9 mouse cellular contexts compared by ENCODE assay signal in genomic region chr7:30359276-30359865, GRCm38 (mm10). TPM values are rescaled to one million over a fixed set of nuclear protein-coding genes. Genes with fewer than 3 reads are reported as not detected.
DNase-seq lines count a peak whose midpoint lies in the region; ATAC-seq lines count a peak whose summit lies in the region.
"Had no signal": no experiment of that assay in that cellular context is flagged by ENCODE, and none has a peak within 500 bp of the region (broad histone marks: within the 10 kb centered on the region; RNA-seq: fewer than 3 reads in every experiment).

No protein-coding gene starts in this region.

- H3K27me3 ChIP-seq in midbrain, embryonic 11.5 days (ENCODE audit: control insufficient read depth, insufficient read depth, low read length), result peaks cover 2% of the 10 kb centered on the region; the same call in 1 of the 2 replicates
- H3K27me3 ChIP-seq in midbrain, embryonic 16.5 days (ENCODE audit: control insufficient read depth, insufficient read depth, low read depth, low read length), result no peaks in the 10 kb centered on the region
- H3K27me3 ChIP-seq in liver, embryonic 15.5 days, result peaks cover 30% of the 10 kb centered on the region

- H3K4me3 ChIP-seq in midbrain, embryonic 11.5 days (ENCODE audit: low read depth, low read length), result no peak overlapping the region
- H3K4me3 ChIP-seq in midbrain, embryonic 16.5 days (ENCODE audit: low read depth, low read length), result no peak overlapping the region
- peak overlapping the region; percentile 25 for H3K4me3 ChIP-seq in liver, embryonic 15.5 days (replicated peaks)

- no peak overlapping the region for H3K9ac ChIP-seq in midbrain, embryonic 11.5 days (ENCODE audit: low read length)
- no peak overlapping the region for H3K9ac ChIP-seq in midbrain, embryonic 16.5 days (ENCODE audit: low read depth, low read length)
- no peak overlapping the region for H3K9ac ChIP-seq in liver, embryonic 15.5 days

- H3K27ac ChIP-seq in midbrain, embryonic 11.5 days (ENCODE audit: low read depth, low read length), result no peak overlapping the region
- no peak overlapping the region for H3K27ac ChIP-seq in midbrain, embryonic 16.5 days (ENCODE audit: low read length)
- H3K27ac ChIP-seq in liver, embryonic 15.5 days (replicated peaks), result peak overlapping the region; percentile 71
- H3K27ac ChIP-seq: macrophage had no signal

- peak; percentile 4 for DNase-seq in midbrain, embryonic 11.5 days (ENCODE audit: low spot score, missing footprints)
- peak; percentile 51 for DNase-seq in kidney, adult 18-20 months
- peak; percentile 19 for DNase-seq in yolk sac, embryonic 10.5 days (ENCODE audit: low spot score)
- DNase-seq in thymus, postnatal 14 days, result no peak
- no peak for DNase-seq in thymus, postnatal 25 days
- no peak for DNase-seq in layer of hippocampus, postnatal 25 days (ENCODE audit: extremely low spot score in 1 of 2, low spot score in 1 of 2)

- peaks cover 5% of the 10 kb centered on the region; the same call in 1 of the 2 replicates for H3K36me3 ChIP-seq in midbrain, embryonic 11.5 days (ENCODE audit: control insufficient read depth, insufficient read depth, low read length)
- H3K36me3 ChIP-seq in midbrain, embryonic 16.5 days (ENCODE audit: control insufficient read depth, insufficient read depth, low read length), result peaks cover 23% of the 10 kb centered on the region
- H3K36me3 ChIP-seq in liver, embryonic 15.5 days (replicated peaks), result no peaks in the 10 kb centered on the region

- no peak overlapping the region for H3K4me2 ChIP-seq in midbrain, embryonic 11.5 days
- H3K4me2 ChIP-seq in midbrain, embryonic 16.5 days (ENCODE audit: low read length), result no peak overlapping the region
- peak overlapping the region; percentile 44 for H3K4me2 ChIP-seq in liver, embryonic 15.5 days

- no peak for ATAC-seq in midbrain, embryonic 11.5 days (ENCODE audit: low FRiP score)
- ATAC-seq in midbrain, embryonic 16.5 days, result no peak
- no peak for ATAC-seq in liver, embryonic 15.5 days (ENCODE audit: insufficient read depth)

- peaks cover 17% of the 10 kb centered on the region for H3K4me1 ChIP-seq in midbrain, embryonic 11.5 days (ENCODE audit: control insufficient read depth, insufficient read depth, low read length)
- H3K4me1 ChIP-seq in midbrain, embryonic 16.5 days (ENCODE audit: control insufficient read depth, insufficient read depth, low read length), result peaks cover 47% of the 10 kb centered on the region
- peaks cover 20% of the 10 kb centered on the region for H3K4me1 ChIP-seq in liver, embryonic 15.5 days (replicated peaks)

- H3K9me3 ChIP-seq in midbrain, embryonic 11.5 days (ENCODE audit: control insufficient read depth, low read length), result no peaks in the 10 kb centered on the region
- no peaks in the 10 kb centered on the region for H3K9me3 ChIP-seq in midbrain, embryonic 16.5 days (replicated peaks; ENCODE audit: control insufficient read depth, low read length, poor library complexity, severe bottlenecking)
- H3K9me3 ChIP-seq in liver, embryonic 15.5 days (replicated peaks), result no peaks in the 10 kb centered on the region

- 90% methylated on average over 31 of the region's 31 CpGs for WGBS in midbrain, embryonic 11.5 days
- 88% methylated on average over 31 of the region's 31 CpGs for WGBS in midbrain, embryonic 16.5 days
- 74% methylated on average over 31 of the region's 31 CpGs for WGBS in liver, embryonic 15.5 days (ENCODE audit: insufficient replicate concordance)

RNA-seq across cellular contexts. Expression of gene Lrfn3, which starts 3.2 kb away (rescaled TPM):
- 5.3 and 5.9 TPM in 2 replicates for polyA plus RNA-seq in midbrain, embryonic 11.5 days (2014; fragmentation: Nextera tagmentation; extraction: Ambion mirVana)
- polyA plus RNA-seq in midbrain, embryonic 16.5 days (2015; fragmentation: Nextera tagmentation; extraction: Ambion mirVana), result 15.2 and 15.7 TPM in 2 replicates
- 1.9 and 2.0 TPM in 2 replicates for polyA plus RNA-seq in liver, embryonic 15.5 days (2015; fragmentation: Nextera tagmentation; extraction: Ambion mirVana)
- 10 to 100 TPM; 33.6 to 34.7 TPM for total RNA-seq in layer of hippocampus, postnatal 25 days (2021)
- polyA plus RNA-seq: macrophage had no signal

RNA-seq across cellular contexts. Expression of gene Sdhaf1, which starts 35.7 kb away (rescaled TPM):
- polyA plus RNA-seq in midbrain, embryonic 11.5 days (2014; fragmentation: Nextera tagmentation; extraction: Ambion mirVana), result 23.1 and 24.5 TPM in 2 replicates
- 15.2 and 16.9 TPM in 2 replicates for polyA plus RNA-seq in midbrain, embryonic 16.5 days (2015; fragmentation: Nextera tagmentation; extraction: Ambion mirVana)
- polyA plus RNA-seq in liver, embryonic 15.5 days (2015; fragmentation: Nextera tagmentation; extraction: Ambion mirVana), result 4.3 and 5.1 TPM in 2 replicates
- 1 to 10 TPM; 7.8 to 7.9 TPM for total RNA-seq in layer of hippocampus, postnatal 25 days (2021)

RNA-seq across cellular contexts. Expression of gene E130208F15Rik, which starts 37.8 kb away (rescaled TPM):
- 0.52 TPM in 1 of 2 replicates, not detected in the other for polyA plus RNA-seq in midbrain, embryonic 11.5 days (2014; fragmentation: Nextera tagmentation; extraction: Ambion mirVana)
- polyA plus RNA-seq in midbrain, embryonic 16.5 days (2015; fragmentation: Nextera tagmentation; extraction: Ambion mirVana), result not detected in 2 replicates
- polyA plus RNA-seq in liver, embryonic 15.5 days (2015; fragmentation: Nextera tagmentation; extraction: Ambion mirVana), result 1.4 and 2.0 TPM in 2 replicates
- total RNA-seq in layer of hippocampus, postnatal 25 days (2021), result under 1 TPM; 0.15 to 0.75 TPM

RNA-seq across cellular contexts. Expression of gene Syne4, which starts 44.8 kb away (rescaled TPM):
- polyA plus RNA-seq in midbrain, embryonic 11.5 days (2014; fragmentation: Nextera tagmentation; extraction: Ambion mirVana), result 8.2 and 8.4 TPM in 2 replicates
- 13.4 and 16.0 TPM in 2 replicates for polyA plus RNA-seq in midbrain, embryonic 16.5 days (2015; fragmentation: Nextera tagmentation; extraction: Ambion mirVana)
- polyA plus RNA-seq in liver, embryonic 15.5 days (2015; fragmentation: Nextera tagmentation; extraction: Ambion mirVana), result 15.7 and 20.2 TPM in 2 replicates
- total RNA-seq in layer of hippocampus, postnatal 25 days (2021), result 10 to 100 TPM in 1 of 2 experiments, 1 to 10 TPM in 1; 6.4 to 13.1 TPM

RNA-seq across cellular contexts. Expression of gene Alkbh6, which starts 50.9 kb away (rescaled TPM):
- polyA plus RNA-seq in midbrain, embryonic 11.5 days (2014; fragmentation: Nextera tagmentation; extraction: Ambion mirVana), result 84.3 and 86.0 TPM in 2 replicates
- polyA plus RNA-seq in midbrain, embryonic 16.5 days (2015; fragmentation: Nextera tagmentation; extraction: Ambion mirVana), result 120 and 127 TPM in 2 replicates
- 15.9 and 16.5 TPM in 2 replicates for polyA plus RNA-seq in liver, embryonic 15.5 days (2015; fragmentation: Nextera tagmentation; extraction: Ambion mirVana)
- 10 to 100 TPM; 47.1 to 55.1 TPM for total RNA-seq in layer of hippocampus, postnatal 25 days (2021)

Comparison
In these comparisons a context has a peak if more than half of its experiments do, and no peak if none do; other contexts are left out.
1. DNase-seq: peak in midbrain, embryonic 11.5 days (single experiment), kidney, adult 18-20 months (single experiment) and yolk sac, embryonic 10.5 days (single experiment); none in thymus, postnatal 14 days (single experiment), thymus, postnatal 25 days (single experiment) and layer of hippocampus, postnatal 25 days (0 of 2).